Mouse (Mus musculus) hindbrain, embryonic 11.5 days (tissue): ENCODE measurements at regions not wholly inside any gene's neighbourhood (a gene's known extent, or its start where the extent isn't known, plus 50 kb on each side); places are given as distances from the start of the nearest gene placed in this dataset.

Experiments
- ATAC-seq: fragments of 200-750 bp; cut with Nextera tagmentation; 2 replicates; pipeline ENCODE4 v1.8.0; 2017; ENCODE audit warnings: mild to moderate bottlenecking, moderate TSS enrichment, moderate library complexity; ENCODE audit not compliant: low FRiP score
- DNase-seq: peaks from one replicate; pipeline ENCODE4 v3.0.0-alpha.2; 2015; ENCODE audit warnings: low spot score
- H3K27ac ChIP-seq: fragments of 300-500 bp; sonication (generic); 2 replicates; pipeline ENCODE4 v1.5.1; 2014; ENCODE audit warnings: mild to moderate bottlenecking, low read depth, low read length
- H3K27me3 ChIP-seq: fragments of 300-500 bp; sonication (generic); 2 replicates; pipeline ENCODE4 v1.6.1; 2014; ENCODE audit warnings: mild to moderate bottlenecking, low read length, moderate library complexity, mixed read lengths; ENCODE audit not compliant: control insufficient read depth, insufficient read depth
- H3K36me3 ChIP-seq: fragments of 300-500 bp; sonication (generic); 2 replicates; pipeline ENCODE4 v1.6.1; 2014; ENCODE audit warnings: mild to moderate bottlenecking, low read length, moderate library complexity, mixed read lengths; ENCODE audit not compliant: control insufficient read depth, insufficient read depth
- H3K4me1 ChIP-seq: fragments of 300-500 bp; sonication (generic); replicated peaks from 2 replicates; pipeline ENCODE4 v1.6.1; 2014; ENCODE audit warnings: low read length, mixed read lengths; ENCODE audit not compliant: control insufficient read depth, insufficient read depth
- H3K4me2 ChIP-seq: fragments of 300-500 bp; sonication (generic); replicated peaks from 2 replicates; pipeline ENCODE4 v1.6.1; 2014; ENCODE audit warnings: mild to moderate bottlenecking, low read depth, low read length
- H3K4me3 ChIP-seq: fragments of 300-500 bp; sonication (generic); 2 replicates; pipeline ENCODE4 v1.5.1; 2014; ENCODE audit warnings: low read depth, low read length
- H3K9ac ChIP-seq: fragments of 300-500 bp; sonication (generic); 2 replicates; pipeline ENCODE4 v1.6.1; 2014; ENCODE audit warnings: low read depth, low read length
- H3K9me3 ChIP-seq: fragments of 300-500 bp; sonication (generic); 2 replicates; pipeline ENCODE4 v1.6.1; 2016; ENCODE audit warnings: low read length; ENCODE audit not compliant: control insufficient read depth
- WGBS: fragments of 180-500 bp; shearing (Covaris S2); extraction: QIAGEN DNeasy Blood & Tissue Kit; methylation state at CpG from one replicate; pipeline ENCODE4 v1.1.7; 2014; 5-methylcytosine and 5-hydroxymethylcytosine counted together

GRCm38 (mm10) chr13:92990316-92991206 is 146.0 kb downstream of the Mtx3 start:
- Histone ChIP-seq H3K9ac (no peak overlapping the region), H3K4me3 (no peak overlapping the region), H3K27ac (no peak overlapping the region), H3K4me2 (no peak overlapping the region), H3K36me3 (no peaks in the 10 kb centered on the region), H3K4me1 (no peaks in the 10 kb centered on the region), H3K9me3 (no peaks in the 10 kb centered on the region), H3K27me3 (no peaks in the 10 kb centered on the region)
- ATAC-seq (no peak), DNase-seq (no peak)
- 78% methylated on average over 14 of the region's 14 CpGs for WGBS
